Mouse (Mus musculus): ENCODE measurements around the gene Hmg20a. TPM values are rescaled to one million over a fixed set of nuclear protein-coding genes. Genes with fewer than 3 reads are reported as not detected.

Gene Hmg20a
- polyA plus RNA-seq, 1 experiment: 138 TPM

DNA sequence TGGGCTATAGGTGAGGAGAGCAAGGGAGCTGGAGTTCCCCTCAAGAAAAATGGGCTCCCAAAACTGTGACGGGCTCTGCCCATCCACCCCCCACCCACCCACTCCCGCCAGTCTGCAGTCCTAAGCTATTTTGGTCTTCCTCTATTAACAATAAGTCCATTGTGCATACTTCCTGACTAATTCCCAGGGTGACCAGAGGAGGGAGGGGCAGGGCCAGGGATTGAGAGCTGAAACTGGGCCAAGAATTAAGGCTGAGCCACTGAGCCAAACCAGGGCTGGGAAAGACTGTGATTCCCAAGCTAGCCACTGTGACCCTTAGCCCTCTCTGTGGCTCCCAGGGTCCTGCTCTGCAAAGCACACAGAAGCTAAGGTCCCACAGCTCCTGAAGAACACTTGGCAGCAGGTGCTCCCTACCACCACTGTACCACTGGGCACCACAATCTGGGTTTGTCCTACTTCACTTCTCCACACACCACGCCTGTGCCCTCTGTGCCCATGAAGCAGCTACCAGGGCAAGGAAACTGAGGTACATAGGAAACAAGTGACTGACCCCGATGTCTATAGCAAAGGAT lies 98.4 kb downstream of the Hmg20a start:
- no peak overlapping the region for H3K4me3 ChIP-seq (ENCODE audit: insufficient read depth, low read depth, low read length)
- peaks cover 10% of the 10 kb centered on the region for H3K4me1 ChIP-seq (ENCODE audit: control insufficient read depth, insufficient read depth, low read length)
- H3K27ac ChIP-seq (ENCODE audit: insufficient read depth, low read depth, low read length): no peak overlapping the region
- TF ChIP-seq CTCF (IDR thresholded peaks at IDR 0.05; ENCODE audit: insufficient read depth, low read depth, low read length): no peak
- TF ChIP-seq POLR2A (IDR thresholded peaks at IDR 0.05; ENCODE audit: insufficient read depth, low read depth, low read length): no peak
- 59% methylated on average over 4 of the region's 4 CpGs for WGBS

DNA sequence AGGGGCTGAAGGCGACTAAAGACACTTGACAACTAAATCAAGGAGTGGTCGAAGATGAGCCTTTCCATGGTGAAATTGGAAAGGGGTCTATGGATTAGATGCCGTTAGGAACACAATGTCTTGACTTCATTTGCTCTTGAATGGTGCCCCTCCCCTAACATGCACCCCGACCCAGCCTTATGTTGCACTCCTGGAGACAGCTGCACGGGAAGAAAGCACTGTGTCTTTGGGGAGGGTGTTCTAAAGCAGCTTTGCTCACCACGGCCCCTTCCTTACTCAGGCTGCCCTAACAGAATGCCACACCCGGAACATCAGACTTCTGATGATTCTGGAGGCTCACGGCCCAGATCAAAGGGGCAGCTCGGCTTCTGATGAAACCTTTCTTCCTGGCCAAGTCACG lies 103.9 kb downstream of the Hmg20a start:
- no peak for TF ChIP-seq POLR2A (IDR thresholded peaks at IDR 0.05; ENCODE audit: insufficient read depth, low read depth, low read length)
- no peak for TF ChIP-seq CTCF (IDR thresholded peaks at IDR 0.05; ENCODE audit: insufficient read depth, low read depth, low read length)
- no peak overlapping the region for H3K4me3 ChIP-seq (ENCODE audit: insufficient read depth, low read depth, low read length)
- 78% methylated on average over 10 of the region's 10 CpGs for WGBS
- H3K27ac ChIP-seq (ENCODE audit: insufficient read depth, low read depth, low read length): no peak overlapping the region
- H3K4me1 ChIP-seq (ENCODE audit: control insufficient read depth, insufficient read depth, low read length): 0 out of 2 replicates have a peak, but pooled peaks cover under 1% of the 10 kb centered on the region

DNA sequence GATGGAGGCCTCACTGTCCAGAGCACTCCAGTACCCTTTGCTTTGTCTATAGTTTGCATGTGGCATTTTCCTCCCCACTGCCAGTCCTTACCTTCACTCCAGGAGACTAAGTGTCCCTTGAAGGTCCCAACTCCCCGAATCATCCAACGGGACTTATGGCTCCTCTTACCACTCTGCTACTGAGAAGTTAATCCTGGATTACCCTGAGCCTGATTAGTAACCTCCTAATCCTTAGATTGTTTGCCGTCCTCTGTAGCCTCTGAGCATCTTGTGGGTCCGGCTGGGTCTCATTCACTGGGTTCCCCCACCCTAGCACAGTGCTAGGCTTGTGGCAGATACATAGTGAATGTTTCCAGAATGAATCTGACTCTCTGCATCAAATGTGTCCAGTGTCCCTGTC lies 109.5 kb downstream of the Hmg20a start:
- Histone ChIP-seq H3K27ac (ENCODE audit: insufficient read depth, low read depth, low read length) (no peak overlapping the region), H3K4me3 (ENCODE audit: insufficient read depth, low read depth, low read length) (no peak overlapping the region), H3K4me1 (ENCODE audit: control insufficient read depth, insufficient read depth, low read length) (no peaks in the 10 kb centered on the region)
- no peak for TF ChIP-seq POLR2A (IDR thresholded peaks at IDR 0.05; ENCODE audit: insufficient read depth, low read depth, low read length)
- TF ChIP-seq CTCF (IDR thresholded peaks at IDR 0.05; ENCODE audit: insufficient read depth, low read depth, low read length): no peak
- 82% methylated on average over 4 of the region's 4 CpGs for WGBS

- Histone ChIP-seq H3K4me3 (ENCODE audit: insufficient read depth, low read depth, low read length) (no peak overlapping the region), H3K4me1 (ENCODE audit: control insufficient read depth, insufficient read depth, low read length) (peaks cover 3% of the 10 kb centered on the region; the same call in 1 of the 2 replicates), H3K27ac (ENCODE audit: insufficient read depth, low read depth, low read length) (no peak overlapping the region)
- TF ChIP-seq POLR2A (IDR thresholded peaks at IDR 0.05; ENCODE audit: insufficient read depth, low read depth, low read length): no peak
- no peak for TF ChIP-seq CTCF (IDR thresholded peaks at IDR 0.05; ENCODE audit: insufficient read depth, low read depth, low read length)
Observed at GRCm38 (mm10) chr9:56531991-56532390, 113.6 kb downstream of the Hmg20a start.

- Histone ChIP-seq H3K4me1 (ENCODE audit: control insufficient read depth, insufficient read depth, low read length) (peaks cover 3% of the 10 kb centered on the region; the same call in 1 of the 2 replicates), H3K4me3 (ENCODE audit: insufficient read depth, low read depth, low read length) (no peak overlapping the region), H3K27ac (ENCODE audit: insufficient read depth, low read depth, low read length) (no peak overlapping the region)
- TF ChIP-seq CTCF (IDR thresholded peaks at IDR 0.05; ENCODE audit: insufficient read depth, low read depth, low read length) (no peak), POLR2A (IDR thresholded peaks at IDR 0.05; ENCODE audit: insufficient read depth, low read depth, low read length) (no peak)
- 73% methylated on average over 9 of the region's 9 CpGs for WGBS
Observed at GRCm38 (mm10) chr9:56533916-56534315, 115.5 kb downstream of the Hmg20a start.

- TF ChIP-seq CTCF (IDR thresholded peaks at IDR 0.05; ENCODE audit: insufficient read depth, low read depth, low read length): no peak
- TF ChIP-seq POLR2A (IDR thresholded peaks at IDR 0.05; ENCODE audit: insufficient read depth, low read depth, low read length): no peak
- no peak overlapping the region for H3K27ac ChIP-seq (ENCODE audit: insufficient read depth, low read depth, low read length)
- 58% methylated on average over 7 of the region's 7 CpGs for WGBS
- no peak overlapping the region for H3K4me3 ChIP-seq (ENCODE audit: insufficient read depth, low read depth, low read length)
- peaks cover 3% of the 10 kb centered on the region; the same call in 1 of the 2 replicates for H3K4me1 ChIP-seq (ENCODE audit: control insufficient read depth, insufficient read depth, low read length)
Observed at GRCm38 (mm10) chr9:56534727-56535126, 116.3 kb downstream of the Hmg20a start.

- no peak overlapping the region for H3K27ac ChIP-seq (ENCODE audit: insufficient read depth, low read depth, low read length)
- H3K4me1 ChIP-seq (ENCODE audit: control insufficient read depth, insufficient read depth, low read length): peaks cover 3% of the 10 kb centered on the region; the same call in 1 of the 2 replicates
- H3K4me3 ChIP-seq (ENCODE audit: insufficient read depth, low read depth, low read length): no peak overlapping the region
- WGBS: 47% methylated on average over 11 of the region's 11 CpGs
- TF ChIP-seq CTCF (IDR thresholded peaks at IDR 0.05; ENCODE audit: insufficient read depth, low read depth, low read length) (no peak), POLR2A (IDR thresholded peaks at IDR 0.05; ENCODE audit: insufficient read depth, low read depth, low read length) (no peak)
Observed at GRCm38 (mm10) chr9:56535361-56535760, 117.0 kb downstream of the Hmg20a start.

DNA sequence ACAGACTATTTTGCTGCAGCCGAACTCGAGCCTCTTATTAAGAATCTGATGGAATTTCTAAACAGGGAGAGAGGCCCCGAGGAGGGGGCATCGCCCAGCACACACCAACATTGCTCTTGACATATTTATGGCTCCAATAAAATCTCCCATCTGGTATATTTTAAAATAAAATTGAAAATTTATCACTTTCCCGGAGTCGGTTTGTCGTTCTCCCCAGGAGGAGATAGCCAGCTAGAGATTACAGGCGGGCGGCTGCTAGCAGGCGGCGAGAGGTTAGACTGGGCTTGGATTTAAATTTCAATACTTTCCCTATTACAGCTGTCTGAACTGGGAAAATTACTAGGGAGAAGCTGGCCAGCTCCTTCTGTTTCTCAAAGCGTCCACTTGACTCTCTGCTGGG lies 121.6 kb downstream of the Hmg20a start:
- Histone ChIP-seq H3K4me1 (ENCODE audit: control insufficient read depth, insufficient read depth, low read length) (peaks cover 3% of the 10 kb centered on the region; the same call in 1 of the 2 replicates), H3K4me3 (ENCODE audit: insufficient read depth, low read depth, low read length) (no peak overlapping the region), H3K27ac (ENCODE audit: insufficient read depth, low read depth, low read length) (no peak overlapping the region)
- TF ChIP-seq CTCF (IDR thresholded peaks at IDR 0.05; ENCODE audit: insufficient read depth, low read depth, low read length) (no peak), POLR2A (IDR thresholded peaks at IDR 0.05; ENCODE audit: insufficient read depth, low read depth, low read length) (no peak)
- 85% methylated on average over 12 of the region's 12 CpGs for WGBS

DNA sequence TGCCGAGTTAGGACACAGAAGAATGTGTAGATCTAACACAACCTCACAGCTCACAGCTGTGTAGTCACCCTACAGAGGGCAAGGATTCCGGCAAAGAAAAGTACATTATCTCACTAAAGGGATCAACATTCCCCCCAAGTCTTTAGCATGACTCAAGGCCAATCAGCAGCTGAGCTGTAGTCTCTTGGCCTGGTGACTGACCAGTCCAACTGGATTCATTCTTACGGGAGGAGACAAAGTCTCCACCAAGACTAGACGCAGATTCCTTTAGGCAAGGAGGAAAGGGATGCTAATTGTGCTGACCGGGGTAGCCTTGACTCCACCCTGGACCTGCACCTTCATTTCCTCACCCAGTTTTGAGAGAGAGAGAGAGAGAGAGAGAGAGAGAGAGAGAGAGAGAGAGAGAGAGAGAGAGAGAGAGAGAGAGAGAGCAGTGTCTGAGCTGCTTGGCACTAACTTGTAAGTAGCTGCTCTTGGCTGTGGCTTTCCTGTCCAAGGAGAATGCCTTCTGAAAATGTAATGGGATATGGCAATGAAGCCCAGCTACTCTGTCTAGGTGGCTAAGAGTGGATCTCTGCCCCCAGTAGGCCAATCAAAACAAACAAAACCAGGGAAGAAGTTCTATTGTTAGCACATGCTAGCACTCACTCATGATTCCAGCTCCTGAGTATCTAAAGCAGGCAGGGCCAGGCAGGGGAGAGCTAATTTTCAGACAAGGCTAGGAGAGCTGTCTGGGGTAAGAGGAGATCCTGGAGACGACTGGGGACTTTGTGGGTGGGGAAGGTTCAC lies 126.5 kb downstream of the Hmg20a start:
- no peak overlapping the region for H3K4me3 ChIP-seq (ENCODE audit: insufficient read depth, low read depth, low read length)
- TF ChIP-seq CTCF (IDR thresholded peaks at IDR 0.05; ENCODE audit: insufficient read depth, low read depth, low read length): no peak
- no peak for TF ChIP-seq POLR2A (IDR thresholded peaks at IDR 0.05; ENCODE audit: insufficient read depth, low read depth, low read length)
- H3K27ac ChIP-seq (ENCODE audit: insufficient read depth, low read depth, low read length): no peak overlapping the region
- H3K4me1 ChIP-seq (ENCODE audit: control insufficient read depth, insufficient read depth, low read length): no peaks in the 10 kb centered on the region
- 87% methylated on average over 6 of the region's 6 CpGs for WGBS

Other genes starting within 250 kb of the Hmg20a start
- gene Peak1, start 542 bp upstream of the Hmg20a start, polyA plus RNA-seq (2012; ENCODE audit: insufficient read depth, insufficient read length, low replicate concordance, missing spikeins): not detected in 2 replicates

Measured in olfactory bulb, adult 2 months (tissue).